Mouse (Mus musculus): ENCODE measurements around the gene Trim63. TPM values are rescaled to one million over a fixed set of nuclear protein-coding genes. Genes with fewer than 3 reads are reported as not detected.

The Trim63 gene
- polyA plus RNA-seq, 1 experiment from 2014 or later: 0.13 TPM

DNA sequence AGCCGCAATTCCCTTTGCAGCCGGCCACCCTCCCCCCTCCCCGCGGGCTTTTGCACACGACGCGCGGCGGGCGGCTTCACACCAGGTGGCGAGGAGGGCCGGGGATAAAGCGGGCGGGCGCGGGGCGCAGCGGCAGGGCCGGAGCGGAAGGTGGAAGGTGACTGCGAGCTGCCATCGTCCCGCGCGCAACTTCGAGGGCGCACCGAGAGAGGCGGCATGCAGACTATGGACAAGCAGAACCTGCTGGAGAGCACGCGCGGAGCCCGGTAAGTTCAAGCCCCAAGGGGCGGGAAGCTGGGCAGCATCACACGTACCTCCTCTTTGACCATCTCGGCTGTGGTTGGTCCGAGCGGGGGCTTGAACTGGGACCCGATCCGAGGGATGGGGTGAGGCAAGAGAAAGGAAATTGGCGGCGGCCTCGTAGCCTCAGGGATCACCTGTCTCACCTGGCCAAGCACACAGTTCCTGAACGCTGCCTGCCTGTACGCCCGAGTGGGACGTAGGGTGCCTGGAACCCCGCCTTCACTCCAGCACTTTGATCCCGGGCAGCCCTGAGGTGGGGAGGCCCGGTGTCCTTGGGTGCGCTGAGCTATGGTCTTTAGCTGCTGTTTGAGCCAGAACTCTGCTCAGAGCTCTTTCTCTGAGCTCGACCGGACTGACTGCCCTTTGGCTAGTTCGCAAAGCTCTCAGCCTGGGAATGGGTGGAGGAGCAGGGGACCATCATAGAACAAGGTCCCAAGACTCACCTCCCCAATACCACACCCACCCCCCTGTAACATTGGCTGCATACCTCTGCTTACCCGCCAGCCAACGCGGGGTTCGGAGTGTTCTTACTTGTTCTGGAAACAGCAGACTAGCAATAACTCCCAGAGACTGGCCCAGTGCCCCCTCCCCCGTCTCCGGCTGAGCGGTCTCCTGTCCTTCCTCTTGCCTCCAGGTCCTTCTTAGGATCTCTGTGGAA is 28.4 kb downstream of the Trim63 start, which contains the start of gene Slc30a2:
Gene Slc30a2, plus strand, starts transcription at position 111 of the 961 bp plus-strand sequence.
- DNase-seq (ENCODE audit: low spot score) (no peak), ATAC-seq (replicated peaks; ENCODE audit: low FRiP score) (no peak)
- H3K4me1 ChIP-seq (replicated peaks; ENCODE audit: control insufficient read depth, insufficient read depth, low read length): peaks cover 5% of the 10 kb centered on the region; the same call in 1 of the 2 replicates
- peak within 1 kb of the TSS; percentile 45 for H3K4me2 ChIP-seq (ENCODE audit: low read depth, low read length, severe bottlenecking)
- H3K27ac ChIP-seq (ENCODE audit: low read depth, low read length): no peak within 1 kb of the TSS
- no peaks in the 10 kb centered on the region for H3K36me3 ChIP-seq (ENCODE audit: control insufficient read depth, insufficient read depth, low read length)
- no peaks in the 10 kb centered on the region for H3K9me3 ChIP-seq (ENCODE audit: control insufficient read depth, low read length)
- H3K9ac ChIP-seq (ENCODE audit: low read length): no peak within 1 kb of the TSS
- H3K27me3 ChIP-seq (ENCODE audit: control insufficient read depth, insufficient read depth, low read length): peaks cover 28% of the 10 kb centered on the region
- peak within 1 kb of the TSS; percentile 15; the same call in 1 of the 2 replicates for H3K4me3 ChIP-seq (ENCODE audit: low read depth, low read length)
- WGBS: 3% methylated on average over 58 of the region's 61 CpGs

DNA sequence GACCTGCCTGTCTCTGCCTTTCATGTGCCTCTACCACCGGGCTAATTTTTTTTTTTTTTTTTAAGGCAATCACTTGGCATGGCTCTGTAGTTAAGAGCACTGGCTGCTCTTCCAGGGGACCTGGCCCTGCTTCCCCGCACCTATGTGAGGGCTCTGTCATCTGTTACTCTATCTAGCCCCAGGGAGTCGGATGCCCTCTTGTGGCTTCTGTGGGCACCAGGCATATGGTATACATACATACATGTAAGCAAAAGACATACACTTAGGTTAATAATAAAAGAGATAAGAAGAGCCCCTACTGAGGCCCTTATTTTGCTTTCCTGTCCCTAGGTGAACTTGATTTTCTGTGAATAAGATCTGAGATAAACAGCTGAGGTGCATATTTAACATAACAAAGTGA is 29.7 kb downstream of the Trim63 start:
- Histone ChIP-seq H3K36me3 (ENCODE audit: control insufficient read depth, insufficient read depth, low read length) (no peaks in the 10 kb centered on the region), H3K4me1 (replicated peaks; ENCODE audit: control insufficient read depth, insufficient read depth, low read length) (peaks cover 5% of the 10 kb centered on the region; the same call in 1 of the 2 replicates), H3K27ac (ENCODE audit: low read depth, low read length) (no peak overlapping the region), H3K9me3 (ENCODE audit: control insufficient read depth, low read length) (no peaks in the 10 kb centered on the region), H3K4me2 (ENCODE audit: low read depth, low read length, severe bottlenecking) (no peak overlapping the region), H3K4me3 (ENCODE audit: low read depth, low read length) (no peak overlapping the region), H3K9ac (ENCODE audit: low read length) (no peak overlapping the region), H3K27me3 (ENCODE audit: control insufficient read depth, insufficient read depth, low read length) (peaks cover 28% of the 10 kb centered on the region)
- DNase-seq (ENCODE audit: low spot score) (no peak), ATAC-seq (replicated peaks; ENCODE audit: low FRiP score) (no peak)
- 50% methylated on average over 3 of the region's 3 CpGs for WGBS

DNA sequence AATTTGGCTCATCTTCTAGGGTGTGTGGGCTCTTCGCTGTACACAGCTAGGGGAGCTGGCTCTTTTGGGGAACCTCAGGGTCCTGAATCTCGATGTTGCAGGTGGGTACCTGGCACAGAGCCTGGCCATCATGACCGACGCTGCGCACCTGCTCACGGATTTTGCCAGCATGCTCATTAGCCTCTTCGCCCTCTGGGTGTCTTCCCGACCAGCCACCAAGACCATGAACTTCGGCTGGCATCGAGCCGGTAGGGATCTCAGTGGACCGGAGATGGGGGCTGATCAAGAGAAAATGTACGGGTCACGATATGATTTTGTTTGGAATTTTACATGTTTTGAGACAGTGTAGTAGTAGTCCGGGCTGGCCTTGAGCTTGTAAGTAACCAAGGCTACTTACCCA is 30.9 kb downstream of the Trim63 start:
- WGBS: 94% methylated on average over 15 of the region's 15 CpGs
- Histone ChIP-seq H3K4me2 (ENCODE audit: low read depth, low read length, severe bottlenecking) (no peak overlapping the region), H3K4me3 (ENCODE audit: low read depth, low read length) (no peak overlapping the region), H3K27ac (ENCODE audit: low read depth, low read length) (no peak overlapping the region), H3K4me1 (replicated peaks; ENCODE audit: control insufficient read depth, insufficient read depth, low read length) (peaks cover 5% of the 10 kb centered on the region; the same call in 1 of the 2 replicates), H3K27me3 (ENCODE audit: control insufficient read depth, insufficient read depth, low read length) (peaks cover 28% of the 10 kb centered on the region), H3K9ac (ENCODE audit: low read length) (no peak overlapping the region), H3K36me3 (ENCODE audit: control insufficient read depth, insufficient read depth, low read length) (no peaks in the 10 kb centered on the region), H3K9me3 (ENCODE audit: control insufficient read depth, low read length) (no peaks in the 10 kb centered on the region)
- ATAC-seq (replicated peaks; ENCODE audit: low FRiP score): no peak
- no peak for DNase-seq (ENCODE audit: low spot score)

DNA sequence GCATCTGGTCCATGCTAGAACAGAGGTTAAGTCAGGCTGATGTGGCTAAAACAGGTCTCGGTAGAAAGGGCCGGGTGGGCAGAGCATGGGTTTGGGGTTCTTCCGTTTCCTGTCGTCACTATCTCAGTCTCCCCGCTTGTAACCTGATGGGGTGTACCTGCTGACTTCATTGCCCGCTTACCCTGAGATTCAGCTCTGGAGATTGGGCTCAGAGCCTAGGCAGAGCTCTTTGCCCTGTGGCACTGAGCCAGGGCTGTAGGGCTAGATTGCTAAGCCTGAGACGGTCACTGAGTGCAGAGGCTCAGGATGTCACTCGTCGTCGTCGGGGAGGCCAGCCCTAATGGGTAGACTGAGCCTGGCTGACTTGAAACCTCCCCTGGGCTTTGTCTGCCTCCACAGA is 33.2 kb downstream of the Trim63 start:
- H3K36me3 ChIP-seq (ENCODE audit: control insufficient read depth, insufficient read depth, low read length): no peaks in the 10 kb centered on the region
- H3K27me3 ChIP-seq (ENCODE audit: control insufficient read depth, insufficient read depth, low read length): peaks cover 15% of the 10 kb centered on the region
- no peak overlapping the region for H3K4me3 ChIP-seq (ENCODE audit: low read depth, low read length)
- ATAC-seq (replicated peaks; ENCODE audit: low FRiP score): no peak
- DNase-seq (ENCODE audit: low spot score): no peak
- peaks cover 5% of the 10 kb centered on the region; the same call in 1 of the 2 replicates for H3K4me1 ChIP-seq (replicated peaks; ENCODE audit: control insufficient read depth, insufficient read depth, low read length)
- WGBS: 82% methylated on average over 11 of the region's 11 CpGs
- no peak overlapping the region for H3K9ac ChIP-seq (ENCODE audit: low read length)
- H3K9me3 ChIP-seq (ENCODE audit: control insufficient read depth, low read length): no peaks in the 10 kb centered on the region
- H3K4me2 ChIP-seq (ENCODE audit: low read depth, low read length, severe bottlenecking): no peak overlapping the region
- H3K27ac ChIP-seq (ENCODE audit: low read depth, low read length): no peak overlapping the region

DNA sequence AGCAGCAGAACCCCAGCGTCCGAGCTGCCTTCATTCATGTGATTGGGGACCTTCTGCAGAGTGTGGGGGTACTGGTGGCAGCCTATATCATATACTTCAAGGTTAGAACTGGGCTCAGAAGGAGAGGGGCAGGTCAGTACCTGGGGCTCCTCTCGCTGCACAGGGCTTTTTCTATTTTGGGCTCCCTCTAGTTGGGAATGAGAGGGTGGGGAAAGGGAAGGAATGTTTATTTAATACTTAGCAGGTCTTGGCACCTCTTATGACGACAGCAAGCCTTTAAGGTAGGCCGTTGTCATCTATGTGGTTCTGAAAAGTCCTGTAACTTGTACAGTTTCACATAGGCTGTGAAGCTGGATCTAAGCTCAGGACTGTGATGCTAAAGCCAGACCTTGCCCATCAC is 33.6 kb downstream of the Trim63 start:
- WGBS: 81% methylated on average over 5 of the region's 5 CpGs
- H3K9ac ChIP-seq (ENCODE audit: low read length): no peak overlapping the region
- no peak overlapping the region for H3K4me3 ChIP-seq (ENCODE audit: low read depth, low read length)
- no peaks in the 10 kb centered on the region for H3K4me1 ChIP-seq (replicated peaks; ENCODE audit: control insufficient read depth, insufficient read depth, low read length)
- peaks cover 10% of the 10 kb centered on the region for H3K27me3 ChIP-seq (ENCODE audit: control insufficient read depth, insufficient read depth, low read length)
- no peaks in the 10 kb centered on the region for H3K36me3 ChIP-seq (ENCODE audit: control insufficient read depth, insufficient read depth, low read length)
- H3K27ac ChIP-seq (ENCODE audit: low read depth, low read length): no peak overlapping the region
- no peak overlapping the region for H3K4me2 ChIP-seq (ENCODE audit: low read depth, low read length, severe bottlenecking)
- DNase-seq (ENCODE audit: low spot score) (no peak), ATAC-seq (replicated peaks; ENCODE audit: low FRiP score) (no peak)
- H3K9me3 ChIP-seq (ENCODE audit: control insufficient read depth, low read length): no peaks in the 10 kb centered on the region

DNA sequence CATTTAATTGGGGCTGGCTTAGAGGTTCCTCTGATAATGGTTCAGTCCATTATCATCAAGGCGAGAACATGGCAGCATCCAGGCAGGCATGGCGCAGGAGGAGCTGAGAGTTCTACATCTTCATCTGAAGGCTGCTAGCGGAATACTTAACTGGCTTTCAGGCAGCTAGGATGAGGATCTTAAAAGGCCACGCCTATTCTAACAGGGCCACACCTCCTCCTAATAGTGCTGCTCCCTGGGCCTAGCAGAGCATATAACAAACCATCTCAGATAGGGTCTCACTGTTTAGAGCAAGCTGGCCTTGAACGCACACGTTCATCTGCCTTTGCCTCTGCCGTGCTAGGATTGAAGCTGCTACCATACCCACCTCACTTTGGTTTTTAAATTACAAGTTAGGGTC is 34.9 kb downstream of the Trim63 start:
- ATAC-seq (replicated peaks; ENCODE audit: low FRiP score): no peak

DNA sequence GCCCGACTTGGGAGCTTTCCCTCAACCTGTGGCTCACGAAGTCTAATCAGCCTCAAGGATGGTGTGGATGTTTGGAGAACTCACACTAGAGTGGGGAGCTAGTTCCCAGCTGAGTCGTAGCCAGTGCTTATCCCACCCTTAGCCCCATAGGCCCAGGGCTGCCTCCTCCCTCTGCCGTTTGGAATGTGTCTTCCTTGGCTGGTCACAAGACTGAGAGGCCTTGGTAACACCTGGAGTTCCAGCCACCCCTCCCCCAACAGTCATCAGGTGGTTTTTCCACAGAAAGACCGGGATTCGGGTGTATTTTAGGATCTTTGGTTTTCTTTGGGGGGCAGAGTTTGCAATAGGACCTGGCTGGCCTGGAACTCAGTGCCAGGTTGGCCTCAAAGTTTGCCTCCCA is 35.7 kb downstream of the Trim63 start:
- Histone ChIP-seq H3K9ac (ENCODE audit: low read length) (no peak overlapping the region), H3K4me1 (replicated peaks; ENCODE audit: control insufficient read depth, insufficient read depth, low read length) (no peaks in the 10 kb centered on the region), H3K36me3 (ENCODE audit: control insufficient read depth, insufficient read depth, low read length) (no peaks in the 10 kb centered on the region), H3K27me3 (ENCODE audit: control insufficient read depth, insufficient read depth, low read length) (no peaks in the 10 kb centered on the region; the same call in 1 of the 2 replicates), H3K9me3 (ENCODE audit: control insufficient read depth, low read length) (no peaks in the 10 kb centered on the region), H3K27ac (ENCODE audit: low read depth, low read length) (no peak overlapping the region), H3K4me3 (ENCODE audit: low read depth, low read length) (no peak overlapping the region), H3K4me2 (ENCODE audit: low read depth, low read length, severe bottlenecking) (no peak overlapping the region)
- DNase-seq (ENCODE audit: low spot score) (no peak), ATAC-seq (replicated peaks; ENCODE audit: low FRiP score) (no peak)
- WGBS: 87% methylated on average over 6 of the region's 6 CpGs

More for the DNA sequence above, 34.9 kb downstream of the Trim63 start:
- Histone ChIP-seq H3K27ac (ENCODE audit: low read depth, low read length) (no peak overlapping the region), H3K9me3 (ENCODE audit: control insufficient read depth, low read length) (no peaks in the 10 kb centered on the region), H3K4me2 (ENCODE audit: low read depth, low read length, severe bottlenecking) (no peak overlapping the region), H3K27me3 (ENCODE audit: control insufficient read depth, insufficient read depth, low read length) (no peaks in the 10 kb centered on the region; the same call in 1 of the 2 replicates), H3K4me1 (replicated peaks; ENCODE audit: control insufficient read depth, insufficient read depth, low read length) (no peaks in the 10 kb centered on the region), H3K36me3 (ENCODE audit: control insufficient read depth, insufficient read depth, low read length) (no peaks in the 10 kb centered on the region), H3K9ac (ENCODE audit: low read length) (no peak overlapping the region), H3K4me3 (ENCODE audit: low read depth, low read length) (no peak overlapping the region)
- WGBS: 84% methylated on average over 7 of the region's 7 CpGs
- DNase-seq (ENCODE audit: low spot score): no peak

DNA sequence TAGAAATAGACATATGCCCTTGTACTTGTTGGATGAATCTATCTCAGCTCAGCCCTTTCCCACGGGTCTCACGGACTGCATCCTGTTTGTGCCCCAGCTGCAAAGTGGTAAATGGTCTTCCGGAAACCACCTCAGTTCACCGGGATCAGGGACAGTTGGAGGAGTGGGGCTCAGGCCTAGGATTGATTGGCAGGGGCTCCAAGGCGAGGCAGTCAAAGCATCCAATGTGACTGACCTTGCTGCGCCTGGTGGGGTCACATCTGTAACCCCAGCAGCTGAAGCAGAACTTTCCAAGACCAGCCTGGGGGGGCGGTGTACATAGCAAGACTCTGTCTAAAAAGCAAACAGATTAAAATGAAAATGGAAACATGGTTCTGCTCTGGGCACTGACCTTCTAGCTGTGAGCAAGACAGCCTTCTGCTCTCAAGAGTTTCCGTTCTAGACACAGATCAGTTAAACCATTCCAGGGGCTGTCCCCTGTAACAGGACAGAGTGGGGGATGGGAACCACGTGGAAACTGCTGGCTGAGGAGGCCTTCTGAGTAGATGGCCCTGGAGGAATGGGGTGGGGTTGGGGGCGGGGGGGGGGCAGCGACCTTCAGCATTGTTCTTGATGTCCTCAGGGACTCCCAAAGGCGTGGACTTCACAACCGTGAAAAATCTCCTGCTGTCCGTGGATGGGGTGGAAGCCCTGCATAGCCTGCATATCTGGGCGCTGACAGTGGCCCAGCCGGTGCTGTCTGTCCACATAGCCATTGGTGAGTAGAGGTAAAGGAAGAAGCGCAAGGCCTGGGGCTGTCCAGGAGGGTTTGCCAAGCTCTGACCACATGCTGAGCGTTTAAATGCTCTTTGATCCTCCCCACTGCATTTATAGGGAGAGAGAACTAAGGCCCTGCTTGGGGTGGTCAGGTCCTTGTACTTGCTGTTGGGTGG is 36.7 kb downstream of the Trim63 start:
- no peak overlapping the region for H3K4me2 ChIP-seq (ENCODE audit: low read depth, low read length, severe bottlenecking)

More for the DNA sequence above, 36.7 kb downstream of the Trim63 start:
- no peaks in the 10 kb centered on the region for H3K4me1 ChIP-seq (replicated peaks; ENCODE audit: control insufficient read depth, insufficient read depth, low read length)
- H3K36me3 ChIP-seq (ENCODE audit: control insufficient read depth, insufficient read depth, low read length): no peaks in the 10 kb centered on the region
- ATAC-seq (replicated peaks; ENCODE audit: low FRiP score) (no peak), DNase-seq (ENCODE audit: low spot score) (no peak)
- WGBS: 69% methylated on average over 18 of the region's 18 CpGs
- no peak overlapping the region for H3K27ac ChIP-seq (ENCODE audit: low read depth, low read length)
- H3K9ac ChIP-seq (ENCODE audit: low read length): no peak overlapping the region
- no peaks in the 10 kb centered on the region for H3K27me3 ChIP-seq (ENCODE audit: control insufficient read depth, insufficient read depth, low read length)
- no peak overlapping the region for H3K4me3 ChIP-seq (ENCODE audit: low read depth, low read length)
- no peaks in the 10 kb centered on the region for H3K9me3 ChIP-seq (ENCODE audit: control insufficient read depth, low read length)

Data from forebrain, embryonic 11.5 days (tissue).